Mouse (Mus musculus) midbrain, embryonic 13.5 days (tissue): ENCODE results near the gene Chadl. TPM values are rescaled to one million over a fixed set of nuclear protein-coding genes. Genes with fewer than 3 reads are reported as not detected.
"Not testable (repeated sequence)": the region's sequence is repeated elsewhere in the genome, so short reads cannot be mapped to it uniquely, and the experiment has no call there.

Experiments
- ATAC-seq: fragments of 200-750 bp; cut with Nextera tagmentation; 2 replicates; pipeline ENCODE4 v1.8.0; 2017; ENCODE audit warnings: mild to moderate bottlenecking, moderate TSS enrichment, moderate library complexity
- H3K27ac ChIP-seq: fragments of 300-500 bp; sonication (generic); 2 replicates; pipeline ENCODE4 v1.5.1; 2015; ENCODE audit warnings: inconsistent platforms, mild to moderate bottlenecking, moderate library complexity
- H3K27me3 ChIP-seq: fragments of 300-500 bp; sonication (generic); 2 replicates; pipeline ENCODE4 v1.6.1; 2015; ENCODE audit warnings: mild to moderate bottlenecking, inconsistent platforms
- H3K36me3 ChIP-seq: fragments of 300-500 bp; sonication (generic); 2 replicates; pipeline ENCODE4 v1.6.1; 2015; ENCODE audit warnings: mild to moderate bottlenecking, inconsistent platforms
- H3K4me1 ChIP-seq: fragments of 300-500 bp; sonication (generic); replicated peaks from 2 replicates; pipeline ENCODE4 v1.6.1; 2015; ENCODE audit warnings: inconsistent platforms
- H3K4me2 ChIP-seq: fragments of 300-500 bp; sonication (generic); replicated peaks from 2 replicates; pipeline ENCODE4 v1.6.1; 2015; ENCODE audit warnings: moderate library complexity, mild to moderate bottlenecking, inconsistent platforms
- H3K4me3 ChIP-seq: fragments of 300-500 bp; sonication (generic); replicated peaks from 2 replicates; pipeline ENCODE4 v1.5.1; 2015; ENCODE audit warnings: mild to moderate bottlenecking, inconsistent platforms
- H3K9ac ChIP-seq: fragments of 300-500 bp; sonication (generic); replicated peaks from 2 replicates; pipeline ENCODE4 v1.6.1; 2015; ENCODE audit warnings: mild to moderate bottlenecking, inconsistent platforms
- H3K9me3 ChIP-seq: fragments of 300-500 bp; sonication (generic); 2 replicates; pipeline ENCODE4 v1.6.1; 2016; ENCODE audit warnings: mild to moderate bottlenecking, inconsistent platforms
- WGBS: fragments of 180-500 bp; shearing (Covaris S2); methylation state at CpG from one replicate; pipeline ENCODE4 v1.1.7; 2015; 5-methylcytosine and 5-hydroxymethylcytosine counted together
- polyA plus RNA-seq: library from polyadenylated mRNA; unstranded; fragments of >200 nt; fragmentation: Nextera tagmentation; extraction: Ambion mirVana; gene quantifications from 2 replicates; pipeline ENCODE4 v1.2.1, GENCODE M21; 2015

Gene Chadl
- polyA plus RNA-seq, 1 experiment from 2014 or later: 9.6 TPM

DNA sequence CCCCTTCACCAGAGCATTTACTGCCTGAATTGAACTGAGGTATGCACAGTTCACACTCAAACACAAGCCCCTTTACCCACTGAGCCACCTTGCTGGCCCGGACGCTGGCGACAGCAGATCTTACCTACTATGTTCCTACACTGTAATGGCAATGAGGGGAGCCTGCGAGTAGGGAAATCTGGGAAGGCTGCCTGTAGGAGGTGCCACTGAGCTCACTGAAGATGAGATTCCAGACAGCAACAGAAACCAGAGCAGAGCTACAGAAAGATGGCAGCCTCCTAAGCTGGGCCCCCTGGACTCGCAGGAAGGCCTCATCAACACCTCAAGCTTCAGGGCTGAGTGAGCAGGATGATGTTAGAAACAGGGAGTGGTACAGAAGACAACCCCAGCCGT lies 22.0 kb upstream of the Chadl start:
- no peak overlapping the region for H3K4me2 ChIP-seq
- H3K4me3 ChIP-seq: no peak overlapping the region
- no peak overlapping the region for H3K9ac ChIP-seq
- ATAC-seq: no peak
- peaks cover 94% of the 10 kb centered on the region for H3K36me3 ChIP-seq
- 89% methylated on average over 6 of the region's 6 CpGs for WGBS
- H3K9me3 ChIP-seq: no peaks in the 10 kb centered on the region
- peak overlapping the region; percentile 87 for H3K27ac ChIP-seq
- H3K27me3 ChIP-seq: no peaks in the 10 kb centered on the region
- peaks cover 15% of the 10 kb centered on the region for H3K4me1 ChIP-seq

DNA sequence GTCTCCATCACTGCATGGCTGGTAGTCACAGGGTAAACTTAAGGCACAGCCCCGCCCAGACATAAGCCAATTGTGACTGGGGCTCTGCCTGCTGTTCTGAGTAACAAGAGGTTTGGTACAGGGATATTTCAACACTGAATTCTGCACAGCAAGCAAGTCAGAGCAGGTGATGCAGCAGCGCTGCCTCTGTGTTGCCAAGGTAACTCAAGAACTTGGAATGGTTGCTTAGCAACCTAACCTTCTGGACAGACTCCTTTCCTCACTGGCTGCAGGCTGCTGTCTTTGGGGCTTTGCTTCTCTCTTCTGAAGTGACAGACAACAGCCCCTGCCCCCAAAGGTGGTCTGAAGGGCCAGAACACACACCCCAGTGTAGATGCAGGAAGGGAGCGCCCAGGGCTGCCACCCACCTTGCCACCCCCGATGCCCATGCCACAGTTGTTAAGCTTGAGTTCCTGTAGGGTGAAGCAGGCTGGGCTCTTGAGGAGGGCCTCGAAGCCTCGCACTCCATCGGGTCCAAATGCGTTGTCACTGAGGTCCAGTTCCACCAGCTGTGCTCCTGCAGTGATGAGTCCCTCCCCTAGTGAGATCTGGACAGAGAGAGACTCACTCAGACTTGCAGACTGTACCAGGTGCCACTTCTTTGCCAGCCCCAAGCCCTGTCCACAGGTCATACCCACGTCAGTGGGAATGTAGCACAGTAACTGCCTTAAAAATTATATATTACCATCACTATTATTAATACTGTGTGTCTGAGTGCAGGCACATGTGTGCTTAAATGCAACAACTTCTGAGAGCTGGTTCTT lies 21.4 kb upstream of the Chadl start:
- peak overlapping the region; percentile 25; the same call in 1 of the 2 replicates for H3K4me2 ChIP-seq
- peak overlapping the region; percentile 17 for H3K9ac ChIP-seq
- no peaks in the 10 kb centered on the region for H3K27me3 ChIP-seq
- H3K27ac ChIP-seq: peak overlapping the region; percentile 87
- peak; percentile 89 for ATAC-seq
- WGBS: 82% methylated on average over 9 of the region's 9 CpGs
- peaks cover 15% of the 10 kb centered on the region for H3K4me1 ChIP-seq
- peaks cover 94% of the 10 kb centered on the region for H3K36me3 ChIP-seq
- no peak overlapping the region for H3K4me3 ChIP-seq
- H3K9me3 ChIP-seq: no peaks in the 10 kb centered on the region

DNA sequence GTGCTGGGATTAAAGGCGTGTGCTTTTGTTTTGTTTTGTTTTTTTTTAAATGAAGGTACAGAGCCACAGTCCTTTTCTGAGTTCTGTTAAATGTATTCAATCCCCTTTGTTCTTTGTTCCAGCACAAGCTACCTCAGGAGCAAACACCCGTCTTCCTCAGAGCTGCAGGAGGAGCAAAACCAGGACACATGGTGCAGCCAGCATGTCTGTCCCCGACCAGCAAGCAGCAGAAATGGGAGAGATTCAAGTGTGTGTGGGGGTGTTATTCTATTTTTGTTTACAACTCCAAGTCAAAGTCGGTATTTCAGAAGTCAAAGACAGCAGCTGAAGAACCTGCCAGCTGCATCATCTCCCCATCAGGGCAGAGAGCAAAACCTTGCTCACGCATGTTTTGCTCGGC lies 16.7 kb upstream of the Chadl start:
- H3K4me3 ChIP-seq: no peak overlapping the region
- ATAC-seq: no peak
- H3K4me2 ChIP-seq: no peak overlapping the region
- peaks cover 10% of the 10 kb centered on the region for H3K4me1 ChIP-seq
- H3K9ac ChIP-seq: no peak overlapping the region
- no peaks in the 10 kb centered on the region for H3K9me3 ChIP-seq
- WGBS: 89% methylated on average over 6 of the region's 6 CpGs
- H3K36me3 ChIP-seq: peaks cover 92% of the 10 kb centered on the region
- no peak overlapping the region for H3K27ac ChIP-seq
- H3K27me3 ChIP-seq: no peaks in the 10 kb centered on the region

DNA sequence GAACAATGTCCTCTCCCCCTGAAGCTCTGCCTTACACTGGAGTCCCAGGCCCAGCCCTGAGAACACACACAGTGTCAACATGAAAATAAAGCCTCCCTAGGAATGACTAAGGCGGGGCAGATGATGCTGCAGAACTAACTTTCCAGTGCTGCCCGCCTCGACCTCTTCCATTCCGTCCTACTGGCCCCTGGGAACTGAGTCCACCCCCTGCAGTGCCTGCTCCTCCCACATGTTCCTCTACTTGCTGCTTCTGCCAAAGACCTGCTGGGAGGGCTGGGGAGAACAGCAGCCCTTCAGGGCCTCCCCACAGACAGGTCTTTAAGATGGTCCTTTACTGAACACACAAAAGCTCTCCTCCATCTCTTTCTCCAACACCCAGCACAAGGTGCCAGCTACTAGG lies 13.7 kb upstream of the Chadl start:
- Histone ChIP-seq H3K27ac (no peak overlapping the region), H3K4me3 (no peak overlapping the region), H3K36me3 (peaks cover 90% of the 10 kb centered on the region), H3K9ac (no peak overlapping the region), H3K4me1 (no peaks in the 10 kb centered on the region), H3K27me3 (no peaks in the 10 kb centered on the region), H3K9me3 (no peaks in the 10 kb centered on the region), H3K4me2 (no peak overlapping the region)
- 86% methylated on average over 4 of the region's 4 CpGs for whole genome bisulfite sequencing
- ATAC-seq: no peak

DNA sequence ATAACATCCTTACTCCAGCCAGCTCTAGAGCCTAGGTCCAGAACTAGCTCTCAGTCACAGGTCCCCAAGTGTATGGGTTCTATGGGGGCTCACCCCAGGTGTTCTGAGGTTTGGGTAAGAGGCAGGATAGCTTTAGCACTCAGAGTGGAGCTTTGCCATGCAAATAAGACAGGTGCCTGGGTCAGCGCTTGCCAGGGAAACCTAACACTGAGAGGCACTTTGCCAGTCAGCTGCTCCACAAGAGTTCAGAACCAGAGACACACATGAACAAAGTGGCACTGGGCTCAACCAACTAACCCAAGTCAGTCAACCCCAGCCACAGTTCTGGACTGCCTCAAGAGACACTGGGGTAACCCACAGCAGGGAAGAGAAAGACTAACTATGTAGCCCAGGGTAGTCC lies 12.6 kb upstream of the Chadl start:
- peaks cover 90% of the 10 kb centered on the region for H3K36me3 ChIP-seq
- WGBS: 100% methylated on average over 1 of the region's 1 CpGs
- no peaks in the 10 kb centered on the region for H3K4me1 ChIP-seq
- no peak overlapping the region for H3K27ac ChIP-seq
- no peak overlapping the region for H3K4me3 ChIP-seq
- H3K9ac ChIP-seq: no peak overlapping the region
- H3K27me3 ChIP-seq: no peaks in the 10 kb centered on the region
- no peak overlapping the region for H3K4me2 ChIP-seq
- no peaks in the 10 kb centered on the region for H3K9me3 ChIP-seq
- no peak for ATAC-seq

DNA sequence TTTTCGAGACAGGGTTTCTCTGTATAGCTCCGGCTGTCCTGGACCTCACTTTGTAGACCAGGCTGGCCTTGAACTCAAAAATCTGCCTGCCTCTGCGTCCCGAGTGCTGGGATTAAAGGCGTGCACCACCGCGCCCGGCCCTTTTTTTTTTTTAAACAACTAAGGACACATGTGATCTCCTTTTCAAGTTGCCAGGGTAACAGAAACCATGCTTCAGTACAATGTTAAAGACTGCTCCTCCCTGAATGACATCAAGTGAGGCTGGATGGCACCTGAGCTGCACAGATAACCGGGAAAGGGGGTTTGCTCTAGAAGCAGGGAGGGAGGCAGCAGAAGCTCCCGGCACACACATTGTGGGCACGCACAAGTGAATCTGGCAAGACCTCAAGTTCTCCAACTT lies 11.9 kb upstream of the Chadl start:
- peaks cover 95% of the 10 kb centered on the region for H3K36me3 ChIP-seq
- H3K4me2 ChIP-seq: no peak overlapping the region
- H3K9me3 ChIP-seq: no peaks in the 10 kb centered on the region
- no peaks in the 10 kb centered on the region for H3K27me3 ChIP-seq
- no peak overlapping the region for H3K27ac ChIP-seq
- no peak for ATAC-seq
- WGBS: 87% methylated on average over 11 of the region's 11 CpGs
- H3K9ac ChIP-seq: no peak overlapping the region
- H3K4me3 ChIP-seq: no peak overlapping the region
- H3K4me1 ChIP-seq: no peaks in the 10 kb centered on the region

DNA sequence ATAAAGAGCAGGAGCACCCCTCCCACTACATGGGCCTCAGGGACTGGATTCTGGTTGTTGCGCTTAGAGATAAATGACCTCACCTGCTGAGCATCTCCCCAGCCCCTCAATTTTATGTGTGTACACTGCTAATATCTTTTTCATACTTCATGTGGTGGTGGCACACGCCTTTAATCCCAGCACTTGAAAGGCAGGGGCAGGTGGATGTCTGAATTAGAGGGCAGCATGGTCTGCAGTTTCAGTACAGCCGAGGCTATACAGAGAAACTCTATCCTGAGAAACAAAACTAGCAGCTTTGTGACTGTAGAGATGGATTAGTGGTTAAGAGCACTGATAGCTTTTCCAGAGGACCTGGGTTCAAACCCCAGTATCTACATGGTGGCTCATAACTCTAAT lies 6.0 kb upstream of the Chadl start:
- H3K9ac ChIP-seq: no peak overlapping the region
- ATAC-seq: no peak
- peaks cover 61% of the 10 kb centered on the region for H3K36me3 ChIP-seq
- no peaks in the 10 kb centered on the region for H3K4me1 ChIP-seq
- H3K27ac ChIP-seq: 0 out of 2 replicates have a peak overlapping the region, but pooled peaks have one; percentile 30
- no peak overlapping the region for H3K4me2 ChIP-seq
- H3K4me3 ChIP-seq: no peak overlapping the region
- 91% methylated on average over 3 of the region's 3 CpGs for WGBS
- H3K9me3 ChIP-seq: no peaks in the 10 kb centered on the region
- no peaks in the 10 kb centered on the region for H3K27me3 ChIP-seq

DNA sequence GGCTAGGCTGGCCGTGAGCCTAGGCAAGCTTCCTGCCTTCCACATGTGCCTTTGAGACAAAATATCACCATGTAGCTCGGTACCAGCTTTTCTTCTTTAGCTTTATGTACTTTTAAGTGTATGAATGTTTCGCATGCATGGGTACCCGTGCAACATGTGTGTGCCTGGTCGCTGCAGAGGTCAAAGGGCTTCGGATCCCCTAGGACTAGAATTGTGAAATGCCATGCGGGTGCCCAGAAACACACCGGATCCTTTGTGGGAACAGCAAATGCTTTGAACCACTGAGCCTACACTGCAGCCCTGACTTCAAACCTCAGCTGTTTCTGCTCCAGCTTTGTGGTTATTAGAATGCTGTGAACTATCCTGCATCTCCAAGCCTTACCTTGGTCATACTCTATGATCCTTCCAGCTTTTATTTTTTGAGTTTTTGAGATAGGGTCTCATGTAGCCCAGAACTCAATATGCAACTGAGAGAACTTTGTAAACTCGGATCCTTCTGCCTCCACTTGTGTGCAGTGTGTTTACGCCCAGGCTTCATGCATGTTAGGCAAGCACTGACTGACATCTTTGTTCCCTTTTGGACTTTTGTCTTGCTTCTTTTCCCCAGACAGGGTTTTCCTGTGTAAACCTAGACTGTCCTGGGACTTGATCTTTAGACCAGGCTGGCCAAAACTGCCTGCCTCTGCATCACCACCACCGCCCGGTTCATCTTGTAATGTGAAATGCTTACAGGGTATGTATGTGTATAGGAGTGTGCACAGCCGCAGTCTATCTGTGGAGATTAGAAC lies 5.4 kb upstream of the Chadl start:
- H3K36me3 ChIP-seq: peaks cover 55% of the 10 kb centered on the region
- no peaks in the 10 kb centered on the region for H3K27me3 ChIP-seq
- H3K27ac ChIP-seq: 0 out of 2 replicates have a peak overlapping the region, but pooled peaks have one; percentile 30
- WGBS: 91% methylated on average over 13 of the region's 13 CpGs
- ATAC-seq: no peak
- no peaks in the 10 kb centered on the region for H3K9me3 ChIP-seq
- no peaks in the 10 kb centered on the region for H3K4me1 ChIP-seq
- H3K9ac ChIP-seq: no peak overlapping the region
- H3K4me2 ChIP-seq: no peak overlapping the region
- H3K4me3 ChIP-seq: no peak overlapping the region

DNA sequence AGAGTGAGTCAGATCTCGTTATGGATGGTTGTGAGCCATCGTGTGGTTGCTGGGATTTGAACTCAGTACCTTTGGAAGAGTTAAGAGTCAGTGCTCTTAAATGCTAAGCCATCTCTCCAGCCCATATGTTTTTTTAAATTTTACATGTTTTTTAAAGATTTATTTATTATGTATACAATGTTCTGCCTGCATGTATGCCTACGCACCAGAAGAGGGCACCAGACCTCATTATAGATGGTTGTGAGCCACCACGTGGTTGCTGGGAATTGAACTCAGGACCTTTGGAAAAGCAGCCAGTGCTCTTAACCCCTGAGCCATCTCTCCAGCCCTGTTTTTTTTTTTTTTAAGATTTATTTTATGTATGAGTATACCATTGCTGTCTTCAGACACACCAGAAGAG lies 4.3 kb upstream of the Chadl start:
- not testable (repeated sequence) for H3K9me3 ChIP-seq, H3K27me3 ChIP-seq, H3K27ac ChIP-seq, H3K9ac ChIP-seq, H3K4me1 ChIP-seq, H3K4me2 ChIP-seq, H3K4me3 ChIP-seq, ATAC-seq
- H3K36me3 ChIP-seq: peaks cover 45% of the 10 kb centered on the region
- WGBS: 78% methylated on average over 4 of the region's 4 CpGs

DNA sequence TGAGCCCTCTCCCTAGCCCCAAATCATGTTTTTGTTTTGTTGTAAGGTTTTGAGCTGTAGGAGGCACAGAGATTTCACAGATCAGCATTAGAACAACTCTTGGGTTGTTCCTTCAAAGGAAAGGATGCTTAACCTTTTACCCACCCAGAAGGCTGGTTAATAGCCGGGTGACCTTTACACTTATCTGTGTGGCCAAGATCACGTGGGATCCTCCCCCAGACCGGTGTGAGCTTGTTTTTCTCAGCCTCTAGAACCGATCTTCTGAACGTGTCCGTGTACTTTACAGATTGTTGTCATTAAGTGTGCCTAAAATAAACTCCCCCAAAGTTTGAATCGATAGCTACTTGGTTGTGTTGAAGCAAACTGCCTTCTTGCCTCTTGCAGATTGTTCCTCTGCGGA lies 3.5 kb upstream of the Chadl start:
- Histone ChIP-seq H3K27me3 (peaks cover 15% of the 10 kb centered on the region), H3K36me3 (peaks cover 38% of the 10 kb centered on the region), H3K9me3 (no peaks in the 10 kb centered on the region), H3K4me2 (no peak overlapping the region), H3K9ac (no peak overlapping the region), H3K4me3 (no peak overlapping the region), H3K27ac (no peak overlapping the region), H3K4me1 (no peaks in the 10 kb centered on the region)
- no peak for ATAC-seq
- WGBS: 84% methylated on average over 8 of the region's 8 CpGs

DNA sequence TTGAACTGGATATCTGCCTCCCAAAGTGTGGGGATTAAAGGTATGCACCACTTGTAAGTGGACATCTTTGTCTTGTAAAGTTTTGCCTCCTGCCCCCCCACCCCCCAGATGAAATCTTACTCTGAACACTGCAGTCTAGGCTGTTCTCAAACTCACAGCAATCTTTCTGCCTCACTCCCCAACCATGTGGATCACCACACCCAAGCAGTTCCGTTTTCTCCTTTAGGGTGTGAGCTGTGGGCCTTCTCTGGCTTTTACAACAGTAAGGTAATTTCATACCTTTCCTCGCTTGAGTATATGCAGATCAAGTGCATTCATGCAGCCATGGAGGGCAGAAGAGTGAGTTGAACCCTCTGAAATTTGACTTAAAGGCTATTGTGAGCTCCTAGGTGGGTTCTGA lies 3.1 kb upstream of the Chadl start:
- WGBS: 73% methylated on average over 2 of the region's 2 CpGs
- no peak for ATAC-seq
- peaks cover 19% of the 10 kb centered on the region for H3K27me3 ChIP-seq

DNA sequence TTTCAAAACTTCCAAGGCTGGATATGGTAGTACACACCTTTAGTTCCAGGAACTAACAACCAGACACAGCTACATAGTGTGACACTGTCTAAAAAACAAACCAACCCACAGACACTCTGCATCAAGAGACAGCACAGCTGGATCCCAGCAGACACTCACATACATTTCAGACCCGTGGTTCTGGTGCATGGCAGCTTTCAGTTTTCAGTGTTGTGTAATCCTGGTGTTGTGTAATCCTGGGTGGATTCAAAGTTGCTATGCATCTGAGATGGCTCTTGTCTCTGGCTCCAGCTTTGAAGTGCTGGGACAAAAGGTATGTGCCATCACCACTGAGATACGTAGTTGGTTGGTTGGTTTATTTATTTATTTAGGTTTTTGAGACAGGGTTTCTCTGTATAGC lies 1.4 kb upstream of the Chadl start:
- no peak overlapping the region for H3K9ac ChIP-seq
- no peaks in the 10 kb centered on the region for H3K9me3 ChIP-seq
- H3K4me2 ChIP-seq: no peak overlapping the region
- WGBS: 76% methylated on average over 2 of the region's 2 CpGs
- peaks cover 36% of the 10 kb centered on the region for H3K27me3 ChIP-seq
- H3K4me1 ChIP-seq: peaks cover 15% of the 10 kb centered on the region
- ATAC-seq: no peak
- H3K27ac ChIP-seq: no peak overlapping the region
- H3K4me3 ChIP-seq: no peak overlapping the region
- peaks cover 17% of the 10 kb centered on the region for H3K36me3 ChIP-seq

More for the DNA sequence above, 3.1 kb upstream of the Chadl start:
- no peaks in the 10 kb centered on the region for H3K9me3 ChIP-seq
- H3K36me3 ChIP-seq: peaks cover 34% of the 10 kb centered on the region
- no peak overlapping the region for H3K9ac ChIP-seq
- H3K4me2 ChIP-seq: no peak overlapping the region
- H3K4me3 ChIP-seq: no peak overlapping the region
- H3K27ac ChIP-seq: no peak overlapping the region
- peaks cover under 1% of the 10 kb centered on the region; the same call in 1 of the 2 replicates for H3K4me1 ChIP-seq
